Mouse (Mus musculus) heart, postnatal 25 days (tissue): ENCODE measurements at regions not wholly inside any gene's neighbourhood (a gene's known extent, or its start where the extent isn't known, plus 50 kb on each side); places are given as distances from the start of the nearest gene placed in this dataset.

Experiments used
- DNase-seq: peaks from one replicate; pipeline ENCODE4 v3.0.0; 2022; ENCODE audit warnings: low spot score
- intact Hi-C: fragments of 180-260 bp; cut with DNase I; formaldehyde crosslinking; loops from one replicate; pipeline ENCODE4 v1.15.1; 2025

- intact Hi-C loops = no loop called here
Observed at GRCm38 (mm10) chr5:75880088-75880684, 98.1 kb downstream of the Kdr start.

GRCm38 (mm10) chr5:75878361-75878760 is 99.9 kb downstream of the Kdr start:
- no peak for DNase-seq
- intact Hi-C loops = loop anchor here (5.0 to 10.0 kb wide), 2 partner anchors 54 to 426 kb away; partner anchors contain the start of gene Clock

More at GRCm38 (mm10) chr5:75880088-75880684, 98.1 kb downstream of the Kdr start:
- no peak for DNase-seq

GRCm38 (mm10) chr5:75877609-75877971 is 100.7 kb downstream of the Kdr start:
- DNase-seq = no peak
- intact Hi-C loops = loop anchor here (1.0 to 10.0 kb wide), 3 partner anchors 40 to 427 kb away; partner anchors contain the start of gene Clock

GRCm38 (mm10) chr5:75876871-75877608 is 101.2 kb downstream of the Kdr start:
- intact Hi-C loops = loop anchor here (1.0 to 10.0 kb wide), 3 partner anchors 40 to 428 kb away; partner anchors contain the start of gene Clock
- DNase-seq = no peak

GRCm38 (mm10) chr5:75871120-75871519 is 107.1 kb downstream of the Kdr start:
- peak; percentile 66 for DNase-seq
- intact Hi-C loops = loop anchor here (1.0 to 10.0 kb wide), 4 partner anchors 156 to 434 kb away; partner anchors contain the start of gene Clock

- no peak for DNase-seq
- intact Hi-C loops = loop anchor here (1.0 to 10.0 kb wide), 4 partner anchors 157 to 434 kb away; partner anchors contain the start of gene Clock
Observed at GRCm38 (mm10) chr5:75870666-75871065, 107.6 kb downstream of the Kdr start.

GRCm38 (mm10) chr5:75869535-75869934 is 108.7 kb downstream of the Kdr start:
- intact Hi-C loops = loop anchor here (10.0 kb wide), 1 partner anchor 335 kb away; no protein-coding TSS in a partner anchor
- DNase-seq = no peak

GRCm38 (mm10) chr5:75865096-75865495 is 113.2 kb downstream of the Kdr start:
- intact Hi-C loops = loop anchor here (10.0 kb wide), 1 partner anchor 340 kb away; no protein-coding TSS in a partner anchor
- no peak for DNase-seq

GRCm38 (mm10) chr5:75863358-75863757 is 114.9 kb downstream of the Kdr start:
- intact Hi-C loops = loop anchor here (2.0 to 10.0 kb wide), 3 partner anchors 255 to 679 kb away; no protein-coding TSS in a partner anchor
- DNase-seq = no peak

- no peak for DNase-seq
Observed at GRCm38 (mm10) chr5:75862630-75862991, 115.6 kb downstream of the Kdr start.

GRCm38 (mm10) chr5:75861916-75862629 is 116.2 kb downstream of the Kdr start:
- DNase-seq = no peak
- intact Hi-C loops = loop anchor here (1.0 to 10.0 kb wide), 4 partner anchors 257 to 680 kb away; no protein-coding TSS in a partner anchor

More at GRCm38 (mm10) chr5:75862630-75862991, 115.6 kb downstream of the Kdr start:
- intact Hi-C loops = loop anchor here (1.0 to 10.0 kb wide), 4 partner anchors 256 to 680 kb away; no protein-coding TSS in a partner anchor

- intact Hi-C loops = loop anchor here (10.0 kb wide), 2 partner anchors 355 to 485 kb away; no protein-coding TSS in a partner anchor
- no peak for DNase-seq
Observed at GRCm38 (mm10) chr5:75859316-75859836, 118.9 kb downstream of the Kdr start.

GRCm38 (mm10) chr5:75850855-75851254 is 127.4 kb downstream of the Kdr start:
- intact Hi-C loops = loop anchor here (5.0 to 10.0 kb wide), 3 partner anchors 94 to 476 kb away; no protein-coding TSS in a partner anchor
- no peak for DNase-seq

GRCm38 (mm10) chr5:75847966-75848365 is 130.3 kb downstream of the Kdr start:
- DNase-seq = no peak
- intact Hi-C loops = no loop called here

- DNase-seq = no peak
- intact Hi-C loops = no loop called here
Observed at GRCm38 (mm10) chr5:75847341-75847740, 130.9 kb downstream of the Kdr start.

- intact Hi-C loops = no loop called here
- no peak for DNase-seq
Observed at GRCm38 (mm10) chr5:75846016-75846415, 132.2 kb downstream of the Kdr start.

- no peak for DNase-seq
- intact Hi-C loops = no loop called here
Observed at GRCm38 (mm10) chr5:75843807-75844206, 134.5 kb downstream of the Kdr start.

GRCm38 (mm10) chr5:75840421-75840820 is 137.8 kb downstream of the Kdr start:
- intact Hi-C loops = no loop called here
- no peak for DNase-seq

- DNase-seq = peak; percentile 64
- intact Hi-C loops = loop anchor here (2.0 kb wide), 1 partner anchor 21 kb away; no protein-coding TSS in a partner anchor
Observed at GRCm38 (mm10) chr5:75835556-75835961, 142.7 kb downstream of the Kdr start.
